Mouse (Mus musculus) hindbrain, embryonic 11.5 days (tissue): ENCODE measurements at regions not wholly inside any gene's neighbourhood (a gene's known extent, or its start where the extent isn't known, plus 50 kb on each side); places are given as distances from the start of the nearest gene placed in this dataset.

Experiments used
- ATAC-seq: fragments of 200-750 bp; cut with Nextera tagmentation; 2 replicates; pipeline ENCODE4 v1.8.0; 2017; ENCODE audit warnings: mild to moderate bottlenecking, moderate TSS enrichment, moderate library complexity; ENCODE audit not compliant: low FRiP score
- DNase-seq: peaks from one replicate; pipeline ENCODE4 v3.0.0-alpha.2; 2015; ENCODE audit warnings: low spot score
- H3K27ac ChIP-seq: fragments of 300-500 bp; sonication (generic); 2 replicates; pipeline ENCODE4 v1.5.1; 2014; ENCODE audit warnings: mild to moderate bottlenecking, low read depth, low read length
- H3K27me3 ChIP-seq: fragments of 300-500 bp; sonication (generic); 2 replicates; pipeline ENCODE4 v1.6.1; 2014; ENCODE audit warnings: mild to moderate bottlenecking, low read length, moderate library complexity, mixed read lengths; ENCODE audit not compliant: control insufficient read depth, insufficient read depth
- H3K36me3 ChIP-seq: fragments of 300-500 bp; sonication (generic); 2 replicates; pipeline ENCODE4 v1.6.1; 2014; ENCODE audit warnings: mild to moderate bottlenecking, low read length, moderate library complexity, mixed read lengths; ENCODE audit not compliant: control insufficient read depth, insufficient read depth
- H3K4me1 ChIP-seq: fragments of 300-500 bp; sonication (generic); replicated peaks from 2 replicates; pipeline ENCODE4 v1.6.1; 2014; ENCODE audit warnings: low read length, mixed read lengths; ENCODE audit not compliant: control insufficient read depth, insufficient read depth
- H3K4me2 ChIP-seq: fragments of 300-500 bp; sonication (generic); replicated peaks from 2 replicates; pipeline ENCODE4 v1.6.1; 2014; ENCODE audit warnings: mild to moderate bottlenecking, low read depth, low read length
- H3K4me3 ChIP-seq: fragments of 300-500 bp; sonication (generic); 2 replicates; pipeline ENCODE4 v1.5.1; 2014; ENCODE audit warnings: low read depth, low read length
- H3K9ac ChIP-seq: fragments of 300-500 bp; sonication (generic); 2 replicates; pipeline ENCODE4 v1.6.1; 2014; ENCODE audit warnings: low read depth, low read length
- H3K9me3 ChIP-seq: fragments of 300-500 bp; sonication (generic); 2 replicates; pipeline ENCODE4 v1.6.1; 2016; ENCODE audit warnings: low read length; ENCODE audit not compliant: control insufficient read depth
- WGBS: fragments of 180-500 bp; shearing (Covaris S2); extraction: QIAGEN DNeasy Blood & Tissue Kit; methylation state at CpG from one replicate; pipeline ENCODE4 v1.1.7; 2014; 5-methylcytosine and 5-hydroxymethylcytosine counted together

- no peaks in the 10 kb centered on the region for H3K36me3 ChIP-seq
- H3K4me1 ChIP-seq = no peaks in the 10 kb centered on the region
- DNase-seq (no peak), ATAC-seq (no peak)
- no peak overlapping the region for H3K9ac ChIP-seq
- H3K27me3 ChIP-seq = no peaks in the 10 kb centered on the region
- no peak overlapping the region for H3K27ac ChIP-seq
- no peak overlapping the region for H3K4me2 ChIP-seq
- H3K4me3 ChIP-seq = no peak overlapping the region
- no peaks in the 10 kb centered on the region for H3K9me3 ChIP-seq
These were observed 409.2 kb downstream of the Nr4a2 start for GRCm38 (mm10) chr2:56714568-56714967.

- 25% methylated on average over 2 of the region's 2 CpGs for WGBS
- no peaks in the 10 kb centered on the region for H3K4me1 ChIP-seq
- H3K27me3 ChIP-seq = no peaks in the 10 kb centered on the region
- H3K36me3 ChIP-seq = no peaks in the 10 kb centered on the region
- H3K4me2 ChIP-seq = no peak overlapping the region
- ATAC-seq (no peak), DNase-seq (peak; percentile 24)
- H3K9ac ChIP-seq = no peak overlapping the region
- no peaks in the 10 kb centered on the region for H3K9me3 ChIP-seq
- H3K4me3 ChIP-seq = no peak overlapping the region
- no peak overlapping the region for H3K27ac ChIP-seq
These were observed 440.2 kb downstream of the Nr4a2 start for GRCm38 (mm10) chr2:56683574-56683973.

- H3K36me3 ChIP-seq = no peaks in the 10 kb centered on the region
- WGBS = 79% methylated on average over 4 of the region's 4 CpGs
- DNase-seq = no peak
- ATAC-seq = no peak
- no peak overlapping the region for H3K27ac ChIP-seq
- H3K4me1 ChIP-seq = no peaks in the 10 kb centered on the region
- H3K4me2 ChIP-seq = no peak overlapping the region
- H3K9ac ChIP-seq = no peak overlapping the region
- no peak overlapping the region for H3K4me3 ChIP-seq
- no peaks in the 10 kb centered on the region for H3K27me3 ChIP-seq
- no peaks in the 10 kb centered on the region for H3K9me3 ChIP-seq
These were observed 449.9 kb downstream of the Nr4a2 start for GRCm38 (mm10) chr2:56673861-56674260.

- H3K27ac ChIP-seq = no peak overlapping the region
- ATAC-seq = no peak
- no peaks in the 10 kb centered on the region for H3K27me3 ChIP-seq
- H3K36me3 ChIP-seq = no peaks in the 10 kb centered on the region
- H3K4me2 ChIP-seq = no peak overlapping the region
- no peak overlapping the region for H3K4me3 ChIP-seq
- H3K9ac ChIP-seq = no peak overlapping the region
- H3K4me1 ChIP-seq = no peaks in the 10 kb centered on the region
- H3K9me3 ChIP-seq = no peaks in the 10 kb centered on the region
- no peak for DNase-seq
These were observed 451.1 kb downstream of the Nr4a2 start for GRCm38 (mm10) chr2:56672711-56673110.

- Histone ChIP-seq H3K4me2 (no peak overlapping the region), H3K4me1 (no peaks in the 10 kb centered on the region), H3K9ac (no peak overlapping the region), H3K27ac (no peak overlapping the region), H3K4me3 (no peak overlapping the region), H3K9me3 (no peaks in the 10 kb centered on the region), H3K36me3 (no peaks in the 10 kb centered on the region), H3K27me3 (no peaks in the 10 kb centered on the region)
- 81% methylated on average over 8 of the region's 8 CpGs for WGBS
- no peak for DNase-seq
- ATAC-seq = no peak
These were observed 461.4 kb downstream of the Nr4a2 start for GRCm38 (mm10) chr2:56662306-56662956.
